Mouse (Mus musculus) C2C12 (cell line): Measurements from ENCODE around the gene 4930558C23Rik.

Source experiments
- CEBPB ChIP-seq: IDR thresholded peaks from one replicate; pipeline ENCODE4 v1.6.1; 2011; ENCODE audit warnings: low read depth, mild to moderate bottlenecking, control low read depth, moderate library complexity
- CTCF ChIP-seq: IDR thresholded peaks from one replicate; pipeline ENCODE4 v1.5.1; 2011; ENCODE audit not compliant: control insufficient read depth, insufficient read depth, insufficient read length
- MAX ChIP-seq: IDR thresholded peaks from one replicate; pipeline ENCODE4 v1.6.1; 2011; ENCODE audit warnings: mild to moderate bottlenecking, control low read depth
- MYOD1 ChIP-seq: IDR thresholded peaks from one replicate; pipeline ENCODE4 v1.6.1; 2011; ENCODE audit warnings: low read depth; ENCODE audit not compliant: control insufficient read depth, insufficient read length
- MYOG ChIP-seq: IDR thresholded peaks from one replicate; pipeline ENCODE4 v1.6.1; 2011; ENCODE audit not compliant: control insufficient read depth, insufficient read length; ENCODE audit errors: extremely low read depth
- USF1 ChIP-seq: IDR thresholded peaks from one replicate; pipeline ENCODE4 v1.6.1; 2011; ENCODE audit warnings: low read depth, mild to moderate bottlenecking, control low read depth, moderate library complexity

- no peak for TF ChIP-seq CTCF
- TF ChIP-seq MYOD1 = no peak
- TF ChIP-seq USF1 = no peak
- no peak for TF ChIP-seq MYOG
- TF ChIP-seq MAX = no peak
- no peak for TF ChIP-seq CEBPB
These were observed 64.4 kb downstream of the 4930558C23Rik start for GRCm38 (mm10) chr3:95338251-95338650.
